Mouse (Mus musculus) thymus, adult 18-20 months (tissue): ENCODE results near the gene Dnmt3l.
"Not testable (repeated sequence)": the region's sequence is repeated elsewhere in the genome, so short reads cannot be mapped to it uniquely, and the experiment has no call there.

Experiments
- DNase-seq, 2 experiments: peaks; one replicate each; pipeline ENCODE4 v3.0.0; 2022; ENCODE audit warnings: mixed read lengths in 2 of 2

Dnmt3l gene

DNA sequence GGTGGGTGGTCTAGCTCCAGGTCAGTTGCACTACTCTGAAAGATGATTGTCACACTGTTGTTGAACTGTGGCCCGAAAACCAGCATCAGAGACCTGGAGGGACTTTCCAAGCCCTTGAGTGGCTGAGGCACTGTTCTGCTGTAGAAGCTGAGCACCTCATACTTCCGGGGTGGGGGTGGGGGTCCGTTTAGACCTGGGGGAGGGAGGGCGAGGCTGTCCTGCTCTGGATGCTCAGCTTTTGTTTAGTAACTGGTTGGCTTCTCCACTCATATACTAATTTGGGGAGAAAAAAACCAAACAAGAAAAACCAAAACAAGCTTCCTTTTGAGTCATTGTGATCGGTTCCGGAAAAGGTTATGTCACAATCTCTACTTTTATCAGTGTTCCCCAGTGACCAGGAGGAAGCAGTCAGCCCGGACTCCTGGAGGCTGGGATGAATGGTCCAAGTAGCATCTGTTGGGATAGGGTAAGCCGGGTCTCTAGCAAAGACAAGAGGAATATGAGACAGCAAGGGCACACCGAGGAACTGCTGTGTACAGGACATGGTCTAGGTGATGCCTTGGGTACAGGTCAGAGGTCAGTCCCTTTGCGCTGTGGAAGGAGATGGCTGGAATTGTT is 44.8 kb downstream of the Dnmt3l start:
- no peak for DNase-seq

- peak in 1 of 2 experiments; percentile 33 for DNase-seq
These were observed 45.4 kb downstream of the Dnmt3l start for GRCm38 (mm10) chr10:78087101-78087511.

GRCm38 (mm10) chr10:78090246-78090645 is 48.5 kb downstream of the Dnmt3l start:
- DNase-seq, result no peak

GRCm38 (mm10) chr10:78090706-78091491 is 49.2 kb downstream of the Dnmt3l start:
- no peak for DNase-seq

GRCm38 (mm10) chr10:78091865-78092724 is 50.3 kb downstream of the Dnmt3l start:
- no peak for DNase-seq

GRCm38 (mm10) chr10:78092725-78093029 is 50.9 kb downstream of the Dnmt3l start:
- peak in 1 of 2 experiments; percentile 49 for DNase-seq

DNA sequence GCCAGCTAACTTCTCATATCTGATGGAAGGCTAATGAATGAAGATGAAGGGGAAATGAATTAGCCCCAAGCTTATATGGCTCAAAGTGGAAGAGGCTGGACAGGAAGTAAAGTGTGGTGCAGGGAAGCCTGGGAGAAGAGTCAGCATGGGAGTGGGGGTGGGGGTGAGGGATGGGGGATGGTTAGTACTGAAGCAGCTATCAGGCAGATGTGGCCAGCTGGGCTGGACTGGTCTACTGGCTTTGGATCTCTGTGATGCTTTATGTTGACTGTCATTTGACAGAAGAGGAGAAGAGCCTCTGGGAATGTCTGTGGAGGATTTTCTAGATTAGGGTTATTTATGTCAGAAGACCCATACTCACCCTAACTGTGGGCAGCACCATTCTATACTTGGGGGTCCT is 53.5 kb downstream of the Dnmt3l start:
- no peak for DNase-seq

- DNase-seq, result no peak
These were observed 54.5 kb downstream of the Dnmt3l start for GRCm38 (mm10) chr10:78095954-78096931.

DNA sequence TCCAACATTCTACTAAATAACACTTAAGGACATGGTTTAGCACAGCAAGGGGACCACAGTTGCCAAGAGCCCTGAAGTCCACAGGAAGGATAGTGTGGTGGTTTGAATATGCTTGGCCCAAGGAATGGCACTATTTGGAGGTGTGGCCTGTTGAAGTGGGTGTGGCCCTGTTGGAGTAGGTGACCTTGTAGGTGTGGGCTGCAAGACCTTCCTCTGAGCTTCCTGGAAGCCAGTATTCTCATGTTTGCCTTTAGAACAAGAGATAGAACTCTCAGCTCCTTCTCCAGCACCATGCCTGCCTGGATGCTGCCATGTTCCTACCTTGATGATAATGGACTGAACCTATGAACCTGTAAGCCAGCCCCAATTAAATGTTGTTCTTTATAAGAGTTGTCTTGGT is 58.1 kb downstream of the Dnmt3l start:
- DNase-seq, result not testable (repeated sequence)

DNA sequence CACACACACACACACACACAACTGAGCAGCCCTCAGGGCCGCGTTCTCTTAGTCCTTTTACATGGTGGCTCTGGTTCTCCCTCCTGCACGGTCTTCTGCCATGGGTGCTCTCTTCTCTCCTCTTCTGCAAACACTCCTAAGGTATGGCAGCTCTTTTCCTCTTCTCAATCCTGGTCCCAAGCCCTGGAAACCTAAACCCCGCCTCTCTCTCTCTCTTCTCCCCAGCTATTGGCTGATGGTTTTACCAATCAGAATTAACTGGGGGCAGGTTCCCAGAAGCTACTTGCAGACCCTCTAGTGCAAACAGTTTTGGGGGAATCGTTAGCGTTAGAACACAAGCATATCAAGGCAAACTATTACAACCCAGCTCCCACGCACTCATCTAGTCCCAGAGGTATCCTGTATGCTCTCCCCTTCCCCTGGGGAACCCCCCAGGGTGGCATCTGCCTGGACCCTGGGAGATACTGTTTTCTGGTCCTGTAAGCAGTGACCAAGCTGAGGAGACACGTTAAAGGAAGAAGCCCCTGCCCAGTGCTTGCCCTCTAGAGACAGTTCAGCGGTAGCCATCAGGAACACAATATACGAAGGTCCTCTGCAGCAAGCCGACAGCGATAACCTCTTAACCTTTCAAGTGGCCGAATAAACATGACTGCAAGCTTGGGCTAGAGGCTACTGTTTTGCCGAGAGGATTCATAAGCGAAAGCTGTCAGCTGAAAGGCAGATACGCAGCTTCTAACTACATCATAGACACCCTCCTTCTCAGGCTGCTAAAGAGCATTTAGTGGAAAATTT is 59.4 kb downstream of the Dnmt3l start:
- DNase-seq, result no peak

- DNase-seq, result no peak
These were observed 63.1 kb downstream of the Dnmt3l start for GRCm38 (mm10) chr10:78104555-78105490.

DNA sequence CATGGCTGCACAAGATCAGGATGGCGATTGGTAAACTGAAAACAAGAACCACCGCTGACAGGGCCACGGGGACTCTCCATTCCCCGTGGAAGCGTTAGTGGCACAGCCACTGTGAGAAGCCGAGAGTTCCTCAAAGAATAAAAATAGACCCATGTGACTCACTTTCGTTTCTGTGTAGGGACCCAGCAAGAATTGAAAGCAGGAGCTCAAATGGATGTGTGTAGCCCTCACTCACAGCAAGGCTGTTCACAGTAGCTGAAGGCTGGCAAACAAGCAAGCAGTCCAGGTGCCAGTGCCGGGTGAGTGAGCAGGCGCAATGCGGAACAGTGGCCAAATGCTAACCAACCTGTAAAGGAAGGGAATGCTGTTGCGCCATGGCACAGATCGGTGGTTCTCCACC is 63.8 kb downstream of the Dnmt3l start:
- no peak for DNase-seq
